Mouse (Mus musculus): ENCODE measurements at regions not wholly inside any gene's neighbourhood (a gene's known extent, or its start where the extent isn't known, plus 50 kb on each side); places are given as distances from the start of the nearest gene placed in this dataset.
A peak's percentile ranks its signal among the peaks of the same experiment; 100 is the strongest.

GRCm38 (mm10) chr11:24296893-24297624 lies 219.2 kb downstream of the Bcl11a start:
- TF ChIP-seq POLR2A (IDR thresholded peaks at IDR 0.05; ENCODE audit: borderline replicate concordance, extremely low read depth, insufficient read depth, insufficient read length, poor library complexity, severe bottlenecking): no peak
- TF ChIP-seq CTCF (IDR thresholded peaks at IDR 0.05; ENCODE audit: borderline replicate concordance, extremely low read depth, insufficient read depth, insufficient read length): no peak
- peak; percentile 84 for DNase-seq (ENCODE audit: low read depth)

- no peak for TF ChIP-seq CTCF (IDR thresholded peaks at IDR 0.05; ENCODE audit: borderline replicate concordance, extremely low read depth, insufficient read depth, insufficient read length)
- no peak for TF ChIP-seq POLR2A (IDR thresholded peaks at IDR 0.05; ENCODE audit: borderline replicate concordance, extremely low read depth, insufficient read depth, insufficient read length, poor library complexity, severe bottlenecking)
- no peak for DNase-seq (ENCODE audit: low read depth)
Measured at GRCm38 (mm10) chr11:24297763-24298162, 219.9 kb downstream of the Bcl11a start.

GRCm38 (mm10) chr11:24300351-24300750 lies 222.5 kb downstream of the Bcl11a start:
- TF ChIP-seq CTCF (IDR thresholded peaks at IDR 0.05; ENCODE audit: borderline replicate concordance, extremely low read depth, insufficient read depth, insufficient read length): no peak
- TF ChIP-seq POLR2A (IDR thresholded peaks at IDR 0.05; ENCODE audit: borderline replicate concordance, extremely low read depth, insufficient read depth, insufficient read length, poor library complexity, severe bottlenecking): no peak
- DNase-seq (ENCODE audit: low read depth): no peak

GRCm38 (mm10) chr11:24301201-24301600 lies 223.3 kb downstream of the Bcl11a start:
- TF ChIP-seq CTCF (IDR thresholded peaks at IDR 0.05; ENCODE audit: borderline replicate concordance, extremely low read depth, insufficient read depth, insufficient read length): no peak
- no peak for TF ChIP-seq POLR2A (IDR thresholded peaks at IDR 0.05; ENCODE audit: borderline replicate concordance, extremely low read depth, insufficient read depth, insufficient read length, poor library complexity, severe bottlenecking)
- DNase-seq (ENCODE audit: low read depth): no peak

- no peak for TF ChIP-seq POLR2A (IDR thresholded peaks at IDR 0.05; ENCODE audit: borderline replicate concordance, extremely low read depth, insufficient read depth, insufficient read length, poor library complexity, severe bottlenecking)
- TF ChIP-seq CTCF (IDR thresholded peaks at IDR 0.05; ENCODE audit: borderline replicate concordance, extremely low read depth, insufficient read depth, insufficient read length): no peak
- peak; percentile 93 for DNase-seq (ENCODE audit: low read depth)
Measured at GRCm38 (mm10) chr11:24305145-24305553, 227.3 kb downstream of the Bcl11a start.

GRCm38 (mm10) chr11:24305691-24306090 lies 227.8 kb downstream of the Bcl11a start:
- peak; percentile 46 for DNase-seq (ENCODE audit: low read depth)
- TF ChIP-seq CTCF (IDR thresholded peaks at IDR 0.05; ENCODE audit: borderline replicate concordance, extremely low read depth, insufficient read depth, insufficient read length) (no peak), POLR2A (IDR thresholded peaks at IDR 0.05; ENCODE audit: borderline replicate concordance, extremely low read depth, insufficient read depth, insufficient read length, poor library complexity, severe bottlenecking) (no peak)

GRCm38 (mm10) chr11:24306101-24306500 lies 228.2 kb downstream of the Bcl11a start:
- no peak for TF ChIP-seq CTCF (IDR thresholded peaks at IDR 0.05; ENCODE audit: borderline replicate concordance, extremely low read depth, insufficient read depth, insufficient read length)
- TF ChIP-seq POLR2A (IDR thresholded peaks at IDR 0.05; ENCODE audit: borderline replicate concordance, extremely low read depth, insufficient read depth, insufficient read length, poor library complexity, severe bottlenecking): no peak
- DNase-seq (ENCODE audit: low read depth): no peak

- DNase-seq (ENCODE audit: low read depth): peak; percentile 61
- TF ChIP-seq CTCF (IDR thresholded peaks at IDR 0.05; ENCODE audit: borderline replicate concordance, extremely low read depth, insufficient read depth, insufficient read length) (peak; percentile 45; the same call in 1 of the 2 replicates), POLR2A (IDR thresholded peaks at IDR 0.05; ENCODE audit: borderline replicate concordance, extremely low read depth, insufficient read depth, insufficient read length, poor library complexity, severe bottlenecking) (no peak)
Measured at GRCm38 (mm10) chr11:24307601-24308252, 229.9 kb downstream of the Bcl11a start.

- DNase-seq (ENCODE audit: low read depth): no peak
- TF ChIP-seq POLR2A (IDR thresholded peaks at IDR 0.05; ENCODE audit: borderline replicate concordance, extremely low read depth, insufficient read depth, insufficient read length, poor library complexity, severe bottlenecking): no peak
- TF ChIP-seq CTCF (IDR thresholded peaks at IDR 0.05; ENCODE audit: borderline replicate concordance, extremely low read depth, insufficient read depth, insufficient read length): no peak
Measured at GRCm38 (mm10) chr11:24308253-24308633, 230.4 kb downstream of the Bcl11a start.

GRCm38 (mm10) chr11:24314046-24314445 lies 236.2 kb downstream of the Bcl11a start:
- DNase-seq (ENCODE audit: low read depth): no peak
- TF ChIP-seq POLR2A (IDR thresholded peaks at IDR 0.05; ENCODE audit: borderline replicate concordance, extremely low read depth, insufficient read depth, insufficient read length, poor library complexity, severe bottlenecking) (no peak), CTCF (IDR thresholded peaks at IDR 0.05; ENCODE audit: borderline replicate concordance, extremely low read depth, insufficient read depth, insufficient read length) (no peak)

GRCm38 (mm10) chr11:24315582-24315981 lies 237.7 kb downstream of the Bcl11a start:
- DNase-seq (ENCODE audit: low read depth): no peak
- TF ChIP-seq POLR2A (IDR thresholded peaks at IDR 0.05; ENCODE audit: borderline replicate concordance, extremely low read depth, insufficient read depth, insufficient read length, poor library complexity, severe bottlenecking) (no peak), CTCF (IDR thresholded peaks at IDR 0.05; ENCODE audit: borderline replicate concordance, extremely low read depth, insufficient read depth, insufficient read length) (no peak)

GRCm38 (mm10) chr11:24316198-24316597 lies 238.3 kb downstream of the Bcl11a start:
- peak; percentile 77 for DNase-seq (ENCODE audit: low read depth)
- TF ChIP-seq CTCF (IDR thresholded peaks at IDR 0.05; ENCODE audit: borderline replicate concordance, extremely low read depth, insufficient read depth, insufficient read length): no peak
- TF ChIP-seq POLR2A (IDR thresholded peaks at IDR 0.05; ENCODE audit: borderline replicate concordance, extremely low read depth, insufficient read depth, insufficient read length, poor library complexity, severe bottlenecking): no peak

All from brain, embryonic 14.5 days (tissue).